In genomic region chr14:110527306-110527705, GRCm38 (mm10) we compare ENCODE assay signal across 25 mouse cellular contexts.
A peak's percentile ranks its signal among the peaks of the same experiment; 100 is the strongest.
DNase-seq lines count a peak whose midpoint lies in the region; ATAC-seq and TF ChIP-seq lines count a peak whose summit lies in the region.
"Had no signal": no experiment of that assay in that cellular context is flagged by ENCODE, and none has a peak within 500 bp of the region (broad histone marks: within the 10 kb centered on the region; RNA-seq: fewer than 3 reads in every experiment).

No protein-coding gene starts in this region.

- DNase-seq in embryonic facial prominence, embryonic 11.5 days (ENCODE audit: low spot score), result peak; percentile 25
- no peak for DNase-seq in embryonic facial prominence, embryonic 10.5 days (ENCODE audit: low spot score)
- peak; percentile 40 for DNase-seq in embryonic facial prominence, embryonic 14.5 days (ENCODE audit: low spot score)
- DNase-seq in kidney, adult 2 months, result no peak
- DNase-seq in thymus, postnatal 0 days (ENCODE audit: low spot score), result no peak
- DNase-seq: adrenal gland, adult 8-10 months; adrenal gland, postnatal 25 days; B cell, adult 2 months; cerebellum, adult 18-20 months; cerebellum, adult 9-11 months; cerebellum, postnatal 25 days; gastrocnemius, postnatal 25 days; heart, adult 2 months had no signal

- WGBS in embryonic facial prominence, embryonic 11.5 days, result 68% methylated on average over 3 of the region's 3 CpGs
- 82% methylated on average over 3 of the region's 3 CpGs for WGBS in embryonic facial prominence, embryonic 10.5 days
- WGBS in embryonic facial prominence, embryonic 14.5 days, result 65% methylated on average over 3 of the region's 3 CpGs
- 64% methylated on average over 3 of the region's 3 CpGs for WGBS in kidney, adult 2 months

- H3K27me3 ChIP-seq in embryonic facial prominence, embryonic 11.5 days (ENCODE audit: control insufficient read depth, insufficient read depth, low read length), result no peaks in the 10 kb centered on the region
- no peaks in the 10 kb centered on the region for H3K27me3 ChIP-seq in embryonic facial prominence, embryonic 10.5 days (replicated peaks; ENCODE audit: low read depth, poor library complexity, severe bottlenecking)
- no peaks in the 10 kb centered on the region for H3K27me3 ChIP-seq in embryonic facial prominence, embryonic 14.5 days (replicated peaks; ENCODE audit: control insufficient read depth, insufficient read depth, low read length)
- H3K27me3 ChIP-seq in myocyte (ENCODE audit: control insufficient read depth, insufficient read depth, insufficient read length), result no peaks in the 10 kb centered on the region
- H3K27me3 ChIP-seq in kidney, adult 2 months (replicated peaks; ENCODE audit: control insufficient read depth, insufficient read depth, low read length), result no peaks in the 10 kb centered on the region
- H3K27me3 ChIP-seq: CH12.LX; embryonic facial prominence, embryonic 15.5 days; forebrain, embryonic 12.5 days; forebrain, embryonic 15.5 days; heart, embryonic 13.5 days; hindbrain, embryonic 12.5 days; hindbrain, embryonic 15.5 days had no signal

- no peak overlapping the region for H3K27ac ChIP-seq in embryonic facial prominence, embryonic 11.5 days (replicated peaks; ENCODE audit: low read depth, low read length)
- no peak overlapping the region for H3K27ac ChIP-seq in embryonic facial prominence, embryonic 10.5 days (replicated peaks)
- no peak overlapping the region for H3K27ac ChIP-seq in embryonic facial prominence, embryonic 14.5 days (replicated peaks; ENCODE audit: low read depth, low read length)
- H3K27ac ChIP-seq in kidney, adult 2 months (ENCODE audit: insufficient read depth, low read depth, low read length), result no peak overlapping the region
- H3K27ac ChIP-seq: embryonic facial prominence, embryonic 15.5 days; forebrain, embryonic 12.5 days; forebrain, embryonic 15.5 days; heart, adult 2 months; heart, embryonic 10.5 days; heart, embryonic 13.5 days; hindbrain, embryonic 12.5 days; hindbrain, embryonic 15.5 days had no signal

- H3K36me3 ChIP-seq in embryonic facial prominence, embryonic 11.5 days (replicated peaks; ENCODE audit: control insufficient read depth, insufficient read depth, low read depth, low read length), result no peaks in the 10 kb centered on the region
- no peaks in the 10 kb centered on the region for H3K36me3 ChIP-seq in embryonic facial prominence, embryonic 10.5 days (replicated peaks)
- no peaks in the 10 kb centered on the region for H3K36me3 ChIP-seq in embryonic facial prominence, embryonic 14.5 days (ENCODE audit: control insufficient read depth, insufficient read depth, low read length)
- no peaks in the 10 kb centered on the region for H3K36me3 ChIP-seq in myocyte (ENCODE audit: control insufficient read depth, insufficient read depth)
- no peaks in the 10 kb centered on the region for H3K36me3 ChIP-seq in kidney, adult 2 months (ENCODE audit: control insufficient read depth, insufficient read depth, low read length)
- H3K36me3 ChIP-seq: embryonic facial prominence, embryonic 15.5 days; forebrain, embryonic 12.5 days; forebrain, embryonic 15.5 days; G1E; heart, embryonic 10.5 days; heart, embryonic 13.5 days; hindbrain, embryonic 12.5 days; hindbrain, embryonic 15.5 days had no signal

- no peaks in the 10 kb centered on the region for H3K4me1 ChIP-seq in embryonic facial prominence, embryonic 11.5 days (ENCODE audit: control insufficient read depth, insufficient read depth, low read length)
- H3K4me1 ChIP-seq in embryonic facial prominence, embryonic 10.5 days, result no peaks in the 10 kb centered on the region
- no peaks in the 10 kb centered on the region for H3K4me1 ChIP-seq in embryonic facial prominence, embryonic 14.5 days (ENCODE audit: control insufficient read depth, insufficient read depth, low read length)
- H3K4me1 ChIP-seq in kidney, adult 2 months (ENCODE audit: control insufficient read depth, insufficient read depth, low read length), result no peaks in the 10 kb centered on the region
- H3K4me1 ChIP-seq: embryonic facial prominence, embryonic 15.5 days; forebrain, embryonic 12.5 days; forebrain, embryonic 15.5 days; heart, embryonic 10.5 days; heart, embryonic 13.5 days; hindbrain, embryonic 12.5 days; hindbrain, embryonic 15.5 days had no signal

- H3ac ChIP-seq in myocyte (ENCODE audit: control insufficient read depth, insufficient read length), result no peak overlapping the region

- H3K4me3 ChIP-seq in embryonic facial prominence, embryonic 11.5 days (ENCODE audit: low read depth, low read length), result no peak overlapping the region
- no peak overlapping the region for H3K4me3 ChIP-seq in embryonic facial prominence, embryonic 10.5 days
- H3K4me3 ChIP-seq in embryonic facial prominence, embryonic 14.5 days (ENCODE audit: low read depth, low read length), result no peak overlapping the region
- H3K4me3 ChIP-seq in myocyte, result no peak overlapping the region
- no peak overlapping the region for H3K4me3 ChIP-seq in kidney, adult 2 months (ENCODE audit: insufficient read depth, low read depth, low read length)
- H3K4me3 ChIP-seq: embryonic facial prominence, embryonic 15.5 days; forebrain, embryonic 12.5 days; forebrain, embryonic 15.5 days; heart, adult 2 months; heart, embryonic 10.5 days; heart, embryonic 13.5 days; hindbrain, embryonic 12.5 days; hindbrain, embryonic 15.5 days had no signal

- no peak for ATAC-seq in embryonic facial prominence, embryonic 11.5 days (replicated peaks; ENCODE audit: insufficient number of reproducible peaks, low FRiP score, low TSS enrichment, low read depth)
- no peak for ATAC-seq in embryonic facial prominence, embryonic 14.5 days (ENCODE audit: low read depth)
- ATAC-seq: activated CD4-positive, CD25-positive, alpha-beta regulatory T cell, adult 4 months; forebrain, embryonic 15.5 days; intestine, postnatal 0 days had no signal

- H3K9ac ChIP-seq in embryonic facial prominence, embryonic 11.5 days (replicated peaks; ENCODE audit: low read length), result no peak overlapping the region
- H3K9ac ChIP-seq in embryonic facial prominence, embryonic 14.5 days (ENCODE audit: low read depth, low read length), result no peak overlapping the region
- H3K9ac ChIP-seq: embryonic facial prominence, embryonic 15.5 days; forebrain, embryonic 12.5 days; forebrain, embryonic 15.5 days; heart, embryonic 13.5 days; hindbrain, embryonic 12.5 days; hindbrain, embryonic 15.5 days had no signal

- no peaks in the 10 kb centered on the region for H3K79me2 ChIP-seq in myocyte (ENCODE audit: control insufficient read depth, insufficient read depth)

- no peak overlapping the region for H3K4me2 ChIP-seq in embryonic facial prominence, embryonic 11.5 days (ENCODE audit: low read depth, low read length)
- H3K4me2 ChIP-seq in embryonic facial prominence, embryonic 14.5 days (ENCODE audit: low read depth, low read length), result no peak overlapping the region
- no peak overlapping the region for H3K4me2 ChIP-seq in myocyte (ENCODE audit: low read depth)
- H3K4me2 ChIP-seq: embryonic facial prominence, embryonic 15.5 days; forebrain, embryonic 12.5 days; forebrain, embryonic 15.5 days; heart, embryonic 13.5 days; hindbrain, embryonic 12.5 days; hindbrain, embryonic 15.5 days had no signal

- no peaks in the 10 kb centered on the region for H3K9me3 ChIP-seq in embryonic facial prominence, embryonic 11.5 days (replicated peaks; ENCODE audit: control insufficient read depth, low read length)
- H3K9me3 ChIP-seq in embryonic facial prominence, embryonic 10.5 days, result no peaks in the 10 kb centered on the region
- H3K9me3 ChIP-seq in embryonic facial prominence, embryonic 14.5 days (ENCODE audit: control insufficient read depth, low read length), result no peaks in the 10 kb centered on the region
- H3K9me3 ChIP-seq: embryonic facial prominence, embryonic 15.5 days; forebrain, embryonic 12.5 days; forebrain, embryonic 15.5 days; heart, embryonic 10.5 days; heart, embryonic 13.5 days; hindbrain, embryonic 12.5 days; hindbrain, embryonic 15.5 days had no signal

- TF ChIP-seq POLR2A in myocyte (IDR thresholded peaks at IDR 0.05; ENCODE audit: insufficient read length, low read depth), result no peak
- TF ChIP-seq POLR2A in kidney, adult 2 months (IDR thresholded peaks at IDR 0.05; ENCODE audit: low read depth, low read length), result no peak

- no peak for TF ChIP-seq CTCF in kidney, adult 2 months (conservative IDR thresholded peaks at IDR 0.05; ENCODE audit: insufficient read depth, insufficient read length, low read depth, low read length)

TF ChIP-seq in myocyte, 11 proteins besides CTCF, POLR2A, EP300 and RAD21:
- TF ChIP-seq CEBPB (IDR thresholded peaks at IDR 0.05; ENCODE audit: insufficient read depth, poor library complexity, severe bottlenecking) (0 out of 2 replicates have a peak, but pooled peaks have one; percentile 31), MYOG (IDR thresholded peaks at IDR 0.05; ENCODE audit: control insufficient read depth in 1 of 3, insufficient read depth in 1 of 3, insufficient read length in 2 of 3, low read depth in 2 of 3) (no peak)

Comparison
In these comparisons a context has a peak if more than half of its experiments do, and no peak if none do; other contexts are left out.
1. DNase-seq: peak in embryonic facial prominence, embryonic 11.5 days (single experiment) and embryonic facial prominence, embryonic 14.5 days (single experiment); none in embryonic facial prominence, embryonic 10.5 days (single experiment), kidney, adult 2 months (single experiment) and thymus, postnatal 0 days (single experiment).